Mouse (Mus musculus): ENCODE measurements at regions not wholly inside any gene's neighbourhood (a gene's known extent, or its start where the extent isn't known, plus 50 kb on each side); places are given as distances from the start of the nearest gene placed in this dataset.
A peak's percentile ranks its signal among the peaks of the same experiment; 100 is the strongest.

GRCm38 (mm10) chr11:64288236-64288635, 146.9 kb upstream of the Hs3st3a1 start:
- Histone ChIP-seq H3K4me3 (no peak overlapping the region), H3K27ac (no peak overlapping the region)
- no peak for TF ChIP-seq CTCF (IDR thresholded peaks at IDR 0.05)
- intact Hi-C loops (cut with DNase I): no loop called here
- DNase-seq (ENCODE audit: extremely low spot score in 1 of 2, low spot score in 2 of 2): no peak

DNA sequence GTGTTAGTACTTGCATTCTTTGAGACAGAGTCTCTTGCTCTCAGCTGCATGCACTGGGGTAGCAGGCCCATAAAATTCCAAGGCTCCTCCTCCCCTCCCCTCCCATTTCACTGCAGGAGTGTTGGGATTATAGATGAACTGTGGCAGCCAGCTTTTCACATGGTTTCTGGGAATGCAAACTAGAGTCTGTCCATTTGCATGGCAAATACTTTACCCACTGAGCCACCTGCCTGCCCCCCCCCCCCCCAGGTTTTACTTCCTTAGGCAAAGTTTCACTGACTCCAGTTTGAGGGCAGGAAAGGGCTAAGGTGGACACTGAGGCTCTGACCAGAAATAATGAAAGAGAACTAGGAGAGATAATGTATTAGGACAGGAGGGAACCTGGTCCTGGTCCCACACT, 147.6 kb upstream of the Hs3st3a1 start:
- no peak for TF ChIP-seq CTCF (IDR thresholded peaks at IDR 0.05)
- DNase-seq (ENCODE audit: extremely low spot score in 1 of 2, low spot score in 2 of 2): no peak
- intact Hi-C loops (cut with DNase I): no loop called here
- H3K27ac ChIP-seq: no peak overlapping the region
- no peak overlapping the region for H3K4me3 ChIP-seq

DNA sequence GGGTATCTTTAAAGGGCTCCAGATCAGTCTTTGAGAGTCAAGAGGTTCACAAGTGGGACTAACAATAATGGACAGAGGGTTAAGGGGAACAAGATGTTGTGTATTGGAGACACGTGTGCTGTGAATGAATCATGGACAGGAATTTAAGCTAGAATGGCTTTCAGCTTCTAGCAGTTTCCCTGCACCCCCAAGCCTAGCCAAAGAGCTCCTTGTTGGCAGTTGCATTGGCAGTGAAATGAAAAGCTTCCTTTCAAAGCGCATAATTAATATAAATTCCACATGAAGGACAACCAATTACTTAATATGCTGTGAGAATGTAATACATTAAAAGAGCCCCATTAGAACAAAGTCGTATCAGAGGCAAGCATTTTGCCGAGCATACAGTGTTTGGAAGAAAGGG, 153.4 kb upstream of the Hs3st3a1 start:
- TF ChIP-seq CTCF (IDR thresholded peaks at IDR 0.05): no peak
- intact Hi-C loops (cut with DNase I): no loop called here
- DNase-seq (ENCODE audit: extremely low spot score in 1 of 2, low spot score in 2 of 2): no peak

DNA sequence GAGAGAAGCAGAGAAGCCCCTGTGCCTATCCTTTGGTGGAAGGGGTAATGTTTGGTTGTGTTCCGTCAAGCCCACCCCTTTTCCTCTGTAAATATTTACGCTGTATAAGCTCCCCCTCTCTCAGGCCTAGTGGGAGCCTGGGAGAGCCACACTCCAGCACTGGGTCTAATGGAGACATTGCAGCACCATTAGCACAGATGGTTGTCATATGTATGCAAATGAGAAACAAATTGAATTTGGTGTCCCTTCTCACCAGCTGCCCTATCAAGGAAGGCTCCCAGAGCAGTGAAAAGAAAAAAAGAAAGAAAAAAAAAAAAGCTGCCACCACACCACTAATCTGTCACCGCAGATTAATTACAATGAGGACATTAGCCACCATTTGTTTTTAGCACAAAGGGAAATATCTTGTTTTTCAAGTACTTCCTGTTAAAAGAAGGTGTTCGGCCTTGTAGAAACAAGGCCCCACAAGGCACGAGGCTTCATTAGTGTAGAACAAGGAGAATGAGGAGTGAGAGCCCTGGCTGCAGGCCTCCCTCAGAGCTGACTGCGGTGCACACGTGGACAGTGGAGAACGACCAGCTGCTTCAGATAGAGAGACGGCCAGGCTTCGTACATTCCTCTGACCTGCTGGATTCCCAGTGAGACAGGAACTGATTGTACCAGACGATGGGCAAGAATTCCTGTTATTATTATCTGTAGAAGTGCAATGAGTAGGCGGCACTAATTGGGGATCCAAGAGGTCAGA, 156.7 kb upstream of the Hs3st3a1 start:
- no peak overlapping the region for H3K4me3 ChIP-seq
- intact Hi-C loops (cut with DNase I): no loop called here
- no peak for TF ChIP-seq CTCF (IDR thresholded peaks at IDR 0.05)
- no peak overlapping the region for H3K27ac ChIP-seq
- no peak for DNase-seq (ENCODE audit: extremely low spot score in 1 of 2, low spot score in 2 of 2)

More for the DNA sequence above, 153.4 kb upstream of the Hs3st3a1 start:
- Histone ChIP-seq H3K27ac (no peak overlapping the region), H3K4me3 (no peak overlapping the region)

GRCm38 (mm10) chr11:64273726-64274125, 161.4 kb upstream of the Hs3st3a1 start:
- Histone ChIP-seq H3K4me3 (no peak overlapping the region), H3K27ac (no peak overlapping the region)
- TF ChIP-seq CTCF (IDR thresholded peaks at IDR 0.05): no peak
- intact Hi-C loops (cut with DNase I): no loop called here
- DNase-seq (ENCODE audit: extremely low spot score in 1 of 2, low spot score in 2 of 2): no peak

DNA sequence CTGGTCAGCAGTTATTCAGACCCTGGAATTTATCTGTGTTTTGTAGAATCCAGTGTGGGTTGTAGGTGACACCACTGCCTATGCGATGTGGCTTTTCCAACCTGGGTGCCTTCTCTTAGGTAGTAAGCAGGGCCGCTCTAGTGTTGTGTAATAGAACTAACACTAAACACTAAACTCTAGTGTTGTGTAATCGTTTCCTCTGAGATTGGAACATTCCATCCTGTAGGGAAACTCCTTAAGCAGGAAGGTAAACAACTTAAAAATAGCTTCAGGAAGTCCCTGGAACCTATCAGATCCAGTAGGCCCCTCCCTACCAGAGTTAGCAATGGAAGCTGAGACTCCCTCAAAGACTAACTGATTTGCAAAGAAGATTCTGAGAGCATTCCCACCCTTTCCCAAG, 161.9 kb upstream of the Hs3st3a1 start:
- no peak for TF ChIP-seq CTCF (IDR thresholded peaks at IDR 0.05)
- Histone ChIP-seq H3K27ac (no peak overlapping the region), H3K4me3 (no peak overlapping the region)
- intact Hi-C loops (cut with DNase I): no loop called here
- DNase-seq (ENCODE audit: extremely low spot score in 1 of 2, low spot score in 2 of 2): no peak

DNA sequence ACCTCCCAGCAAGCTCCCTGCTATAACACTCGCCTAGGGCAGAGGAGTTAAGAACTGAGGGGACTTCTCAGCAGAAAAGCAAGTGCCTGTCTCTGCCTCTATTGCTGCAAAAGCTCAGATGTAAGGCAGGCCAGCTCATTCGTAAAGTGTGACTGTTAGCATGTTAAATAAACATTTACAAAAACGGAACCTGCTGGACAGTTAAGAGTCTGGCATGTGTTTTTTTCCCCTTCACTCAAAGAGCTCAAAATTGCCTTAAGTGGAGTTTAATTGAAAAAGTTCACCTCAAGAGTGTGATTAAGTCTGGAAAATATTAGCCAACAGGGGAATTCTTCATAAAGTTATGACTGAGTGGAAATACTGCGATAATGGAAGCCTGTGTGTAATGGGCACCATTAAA, 167.0 kb upstream of the Hs3st3a1 start:
- DNase-seq (ENCODE audit: extremely low spot score in 1 of 2, low spot score in 2 of 2): no peak
- no peak overlapping the region for H3K27ac ChIP-seq
- no peak for TF ChIP-seq CTCF (IDR thresholded peaks at IDR 0.05)
- H3K4me3 ChIP-seq: no peak overlapping the region
- intact Hi-C loops (cut with DNase I): no loop called here

GRCm38 (mm10) chr11:64267547-64267946, 167.6 kb upstream of the Hs3st3a1 start:
- TF ChIP-seq CTCF (IDR thresholded peaks at IDR 0.05): no peak
- DNase-seq (ENCODE audit: extremely low spot score in 1 of 2, low spot score in 2 of 2): no peak
- Histone ChIP-seq H3K4me3 (no peak overlapping the region), H3K27ac (no peak overlapping the region)
- intact Hi-C loops (cut with DNase I): no loop called here

GRCm38 (mm10) chr11:64253517-64254385, 174.5 kb upstream of the Cox10 start:
- Histone ChIP-seq H3K4me3 (no peak overlapping the region), H3K27ac (no peak overlapping the region)
- TF ChIP-seq CTCF (IDR thresholded peaks at IDR 0.05): no peak
- intact Hi-C loops (cut with DNase I): no loop called here
- no peak for DNase-seq (ENCODE audit: extremely low spot score in 1 of 2, low spot score in 2 of 2)

DNA sequence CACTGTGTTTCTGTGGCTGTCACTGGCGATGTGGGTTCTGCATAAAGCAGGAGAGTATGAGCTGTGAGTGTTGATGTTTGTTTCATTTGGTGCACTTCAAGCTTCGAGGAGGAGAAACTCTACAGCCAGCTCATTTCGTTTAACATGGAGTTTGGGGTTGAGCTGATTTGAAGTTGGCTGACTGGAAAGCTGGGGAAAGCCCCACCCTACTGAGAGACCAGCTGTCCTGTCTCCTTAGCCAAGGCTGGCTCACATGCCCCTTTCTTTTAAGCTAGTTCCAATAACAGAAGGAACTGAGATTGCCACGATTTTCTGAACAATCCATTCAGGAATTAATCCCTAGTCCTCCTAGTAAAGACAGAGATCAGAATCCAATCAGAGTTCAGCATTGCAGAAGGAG, 157.6 kb upstream of the Cox10 start:
- intact Hi-C loops (cut with DNase I): no loop called here
- DNase-seq (ENCODE audit: extremely low spot score in 1 of 2, low spot score in 2 of 2): no peak

GRCm38 (mm10) chr11:64230071-64230470, 150.8 kb upstream of the Cox10 start:
- TF ChIP-seq CTCF (IDR thresholded peaks at IDR 0.05): peak; percentile 31
- intact Hi-C loops (cut with DNase I): no loop called here
- Histone ChIP-seq H3K4me3 (no peak overlapping the region), H3K27ac (no peak overlapping the region)
- DNase-seq (ENCODE audit: extremely low spot score in 1 of 2, low spot score in 2 of 2): no peak

More for the DNA sequence above, 157.6 kb upstream of the Cox10 start:
- no peak for TF ChIP-seq CTCF (IDR thresholded peaks at IDR 0.05)
- Histone ChIP-seq H3K27ac (no peak overlapping the region), H3K4me3 (no peak overlapping the region)

DNA sequence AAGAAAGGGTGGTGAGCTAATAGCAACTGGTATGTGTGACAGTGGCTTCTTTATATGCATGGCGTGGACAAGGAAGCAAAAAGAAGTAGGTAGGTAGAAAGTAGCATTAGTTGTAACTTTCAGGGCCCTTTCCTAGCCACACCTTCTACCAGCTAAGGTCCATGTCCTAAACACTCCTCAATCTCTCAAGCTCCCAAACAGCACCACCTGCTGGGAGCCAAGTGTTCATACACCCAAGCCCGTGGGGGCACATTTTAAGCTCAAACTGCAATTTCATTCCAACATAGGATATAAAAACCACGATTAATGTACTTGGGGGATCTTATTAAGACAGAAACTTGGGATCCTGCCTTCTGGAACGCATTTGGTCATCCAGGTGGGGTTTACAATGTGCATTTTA, 141.6 kb upstream of the Cox10 start:
- Histone ChIP-seq H3K4me3 (no peak overlapping the region), H3K27ac (no peak overlapping the region)
- TF ChIP-seq CTCF (IDR thresholded peaks at IDR 0.05): peak; percentile 3; the same call in 1 of the 2 replicates
- intact Hi-C loops (cut with DNase I): no loop called here
- DNase-seq (ENCODE audit: extremely low spot score in 1 of 2, low spot score in 2 of 2): no peak

Data from left cerebral cortex, adult 2 months (tissue).